Mouse (Mus musculus) E14TG2a.4 (cell line): ENCODE results near the gene Cep19.

Experiments used
- CTCF ChIP-seq: conservative IDR thresholded peaks from 2 replicates; pipeline ENCODE4 v1.5.1; 2014; ENCODE audit warnings: low read length
- NANOG ChIP-seq: IDR thresholded peaks from 2 replicates; pipeline ENCODE4 v1.6.1; 2014; ENCODE audit warnings: borderline replicate concordance, low read length, mixed read lengths
- POU5F1 ChIP-seq: IDR thresholded peaks from 2 replicates; pipeline ENCODE4 v1.6.1; 2014; ENCODE audit warnings: low read length, borderline replicate concordance

DNA sequence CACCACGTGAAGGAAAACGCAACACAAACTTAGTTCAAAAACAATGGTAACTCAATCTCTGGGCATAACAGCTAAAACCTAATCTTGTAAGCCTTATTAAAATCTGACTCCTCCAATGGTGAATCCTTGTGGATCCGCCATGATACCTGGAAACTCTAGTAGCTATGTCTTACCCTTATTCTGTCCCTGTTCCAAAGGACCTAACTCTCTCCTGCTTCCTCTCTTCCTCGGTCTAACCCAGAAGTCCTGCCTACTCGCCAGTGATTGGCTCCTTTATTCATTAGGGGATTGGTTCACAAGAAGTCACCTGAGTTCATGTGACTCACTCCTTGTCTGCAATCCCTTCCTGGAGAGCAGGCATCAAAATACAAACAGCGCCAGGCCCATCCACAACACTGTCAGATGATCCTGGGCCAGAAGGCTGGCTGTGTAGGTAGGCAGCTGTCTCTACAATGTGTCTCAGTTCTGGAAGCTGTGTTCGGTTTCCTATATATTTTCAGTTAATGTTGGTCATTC is 36.3 kb downstream of the Cep19 start:
- TF ChIP-seq CTCF (no peak), NANOG (no peak), POU5F1 (no peak)
